Mouse (Mus musculus) heart, embryonic 15.5 days (tissue): Measurements from ENCODE around the gene Frs2. TPM values are rescaled to one million over a fixed set of nuclear protein-coding genes. Genes with fewer than 3 reads are reported as not detected.
"Not testable (repeated sequence)": the region's sequence is repeated elsewhere in the genome, so short reads cannot be mapped to it uniquely, and the experiment has no call there.

Experiments
- ATAC-seq: fragments of 200-750 bp; cut with Nextera tagmentation; replicated peaks from 2 replicates; pipeline ENCODE4 v1.8.0; 2017; ENCODE audit warnings: low read depth, moderate TSS enrichment; ENCODE audit not compliant: insufficient number of reproducible peaks, insufficient read depth, low FRiP score
- H3K27ac ChIP-seq: fragments of 300-500 bp; sonication (generic); 2 replicates; pipeline ENCODE4 v1.5.1; 2015; ENCODE audit warnings: mild to moderate bottlenecking, inconsistent platforms
- H3K27me3 ChIP-seq: fragments of 300-500 bp; sonication (generic); 2 replicates; pipeline ENCODE4 v1.6.1; 2015; ENCODE audit warnings: inconsistent platforms
- H3K36me3 ChIP-seq: fragments of 300-500 bp; sonication (generic); 2 replicates; pipeline ENCODE4 v1.6.1; 2015; ENCODE audit warnings: mild to moderate bottlenecking, inconsistent platforms
- H3K4me1 ChIP-seq: fragments of 300-500 bp; sonication (generic); replicated peaks from 2 replicates; pipeline ENCODE4 v1.6.1; 2015; ENCODE audit warnings: inconsistent platforms
- H3K4me2 ChIP-seq: fragments of 300-500 bp; sonication (generic); 2 replicates; pipeline ENCODE4 v1.6.1; 2015; ENCODE audit warnings: inconsistent platforms, mild to moderate bottlenecking, moderate library complexity
- H3K4me3 ChIP-seq: fragments of 300-500 bp; sonication (generic); 2 replicates; pipeline ENCODE4 v1.5.1; 2015; ENCODE audit warnings: mild to moderate bottlenecking, inconsistent platforms
- H3K9ac ChIP-seq: fragments of 300-500 bp; sonication (generic); 2 replicates; pipeline ENCODE4 v1.6.1; 2015; ENCODE audit warnings: mild to moderate bottlenecking, inconsistent platforms
- H3K9me3 ChIP-seq: fragments of 300-500 bp; sonication (generic); replicated peaks from 2 replicates; pipeline ENCODE4 v1.6.1; 2016; ENCODE audit warnings: inconsistent platforms
- WGBS: fragments of 180-500 bp; shearing (Covaris S2); methylation state at CpG from one replicate; pipeline ENCODE4 v1.1.7; 2015; ENCODE audit warnings: mixed read lengths; 5-methylcytosine and 5-hydroxymethylcytosine counted together
- polyA plus RNA-seq: library from polyadenylated mRNA; unstranded; fragments of >200 nt; fragmentation: Nextera tagmentation; extraction: Ambion mirVana; gene quantifications from 2 replicates; pipeline ENCODE4 v1.2.1, GENCODE M21; 2015

Gene Frs2
- polyA plus RNA-seq, 1 experiment from 2014 or later: 14.8 TPM

- Histone ChIP-seq H3K9ac (no peak overlapping the region), H3K9me3 (no peaks in the 10 kb centered on the region), H3K27me3 (no peaks in the 10 kb centered on the region), H3K27ac (peak overlapping the region; percentile 69), H3K4me2 (peak overlapping the region; percentile 74), H3K4me1 (peaks cover 61% of the 10 kb centered on the region), H3K4me3 (peak overlapping the region; percentile 23), H3K36me3 (no peaks in the 10 kb centered on the region)
- WGBS: 36% methylated on average over 8 of the region's 8 CpGs
- no peak for ATAC-seq
These were observed 2.6 kb downstream of the Frs2 start for GRCm38 (mm10) chr10:117145546-117146265.

- Histone ChIP-seq H3K27ac (peak overlapping the region; percentile 69), H3K4me2 (peak overlapping the region; percentile 74), H3K27me3 (no peaks in the 10 kb centered on the region), H3K9me3 (no peaks in the 10 kb centered on the region), H3K4me1 (peaks cover 53% of the 10 kb centered on the region), H3K9ac (no peak overlapping the region), H3K36me3 (no peaks in the 10 kb centered on the region), H3K4me3 (no peak overlapping the region)
- WGBS: 31% methylated on average over 6 of the region's 6 CpGs
- no peak for ATAC-seq
These were observed 3.7 kb downstream of the Frs2 start for GRCm38 (mm10) chr10:117144628-117145027.

- Histone ChIP-seq H3K27me3 (no peaks in the 10 kb centered on the region), H3K9me3 (no peaks in the 10 kb centered on the region), H3K4me2 (peak overlapping the region; percentile 74; the same call in 1 of the 2 replicates), H3K36me3 (no peaks in the 10 kb centered on the region), H3K27ac (peak overlapping the region; percentile 69), H3K4me1 (peaks cover 52% of the 10 kb centered on the region), H3K4me3 (no peak overlapping the region), H3K9ac (no peak overlapping the region)
- WGBS: 81% methylated on average over 4 of the region's 4 CpGs
- no peak for ATAC-seq
These were observed 4.3 kb downstream of the Frs2 start for GRCm38 (mm10) chr10:117144071-117144470.

- Histone ChIP-seq H3K4me2 (no peak overlapping the region), H3K9ac (no peak overlapping the region), H3K4me3 (no peak overlapping the region), H3K27ac (no peak overlapping the region), H3K27me3 (no peaks in the 10 kb centered on the region), H3K9me3 (no peaks in the 10 kb centered on the region), H3K36me3 (no peaks in the 10 kb centered on the region), H3K4me1 (peaks cover 50% of the 10 kb centered on the region)
- WGBS: 80% methylated on average over 2 of the region's 2 CpGs
- no peak for ATAC-seq
These were observed 5.0 kb downstream of the Frs2 start for GRCm38 (mm10) chr10:117143311-117143710.

- peaks cover 52% of the 10 kb centered on the region for H3K4me1 ChIP-seq
- no peaks in the 10 kb centered on the region for H3K9me3 ChIP-seq
- H3K9ac ChIP-seq: no peak overlapping the region
- H3K27me3 ChIP-seq: no peaks in the 10 kb centered on the region
- H3K4me3 ChIP-seq: no peak overlapping the region
- H3K36me3 ChIP-seq: no peaks in the 10 kb centered on the region
- H3K27ac ChIP-seq: no peak overlapping the region
- no peak overlapping the region for H3K4me2 ChIP-seq
- ATAC-seq: no peak
- WGBS: 69% methylated on average over 7 of the region's 7 CpGs
These were observed 6.3 kb downstream of the Frs2 start for GRCm38 (mm10) chr10:117141939-117142552.

GRCm38 (mm10) chr10:117131506-117131905 lies 16.8 kb downstream of the Frs2 start:
- peaks cover 18% of the 10 kb centered on the region for H3K4me1 ChIP-seq
- H3K4me2 ChIP-seq, ATAC-seq, H3K27me3 ChIP-seq, H3K9me3 ChIP-seq, H3K4me3 ChIP-seq, H3K36me3 ChIP-seq, H3K9ac ChIP-seq, H3K27ac ChIP-seq: not testable (repeated sequence)
- 91% methylated on average over 5 of the region's 5 CpGs for WGBS

- Histone ChIP-seq H3K4me2 (no peak overlapping the region), H3K27ac (no peak overlapping the region), H3K4me3 (no peak overlapping the region), H3K9me3 (no peaks in the 10 kb centered on the region), H3K27me3 (no peaks in the 10 kb centered on the region), H3K9ac (no peak overlapping the region), H3K4me1 (peaks cover 31% of the 10 kb centered on the region), H3K36me3 (peaks cover 10% of the 10 kb centered on the region; the same call in 1 of the 2 replicates)
- WGBS: 57% methylated on average over 6 of the region's 6 CpGs
- ATAC-seq: no peak
These were observed 18.3 kb downstream of the Frs2 start for GRCm38 (mm10) chr10:117130037-117130436.

- Histone ChIP-seq H3K27ac (no peak overlapping the region), H3K4me1 (peaks cover 31% of the 10 kb centered on the region), H3K9ac (no peak overlapping the region), H3K4me3 (no peak overlapping the region), H3K27me3 (no peaks in the 10 kb centered on the region), H3K4me2 (no peak overlapping the region), H3K36me3 (peaks cover 10% of the 10 kb centered on the region; the same call in 1 of the 2 replicates), H3K9me3 (no peaks in the 10 kb centered on the region)
- no peak for ATAC-seq
- WGBS: 89% methylated on average over 2 of the region's 2 CpGs
These were observed 19.6 kb downstream of the Frs2 start for GRCm38 (mm10) chr10:117128693-117129092.

GRCm38 (mm10) chr10:117127480-117127879 lies 20.9 kb downstream of the Frs2 start:
- no peak overlapping the region for H3K9ac ChIP-seq
- no peak overlapping the region for H3K4me2 ChIP-seq
- 45% methylated on average over 2 of the region's 2 CpGs for WGBS
- no peaks in the 10 kb centered on the region for H3K27me3 ChIP-seq
- H3K9me3 ChIP-seq: no peaks in the 10 kb centered on the region
- H3K4me1 ChIP-seq: peaks cover 31% of the 10 kb centered on the region
- peaks cover 8% of the 10 kb centered on the region; the same call in 1 of the 2 replicates for H3K36me3 ChIP-seq
- ATAC-seq: no peak
- no peak overlapping the region for H3K4me3 ChIP-seq
- no peak overlapping the region; the same call in 1 of the 2 replicates for H3K27ac ChIP-seq

GRCm38 (mm10) chr10:117126719-117127118 lies 21.6 kb downstream of the Frs2 start:
- H3K4me3 ChIP-seq: no peak overlapping the region
- no peaks in the 10 kb centered on the region for H3K27me3 ChIP-seq
- no peak overlapping the region for H3K9ac ChIP-seq
- 78% methylated on average over 1 of the region's 1 CpGs for WGBS
- ATAC-seq: peak; percentile 54; the same call in 1 of the 2 replicates
- peak overlapping the region; percentile 90 for H3K27ac ChIP-seq
- peaks cover under 1% of the 10 kb centered on the region; the same call in 1 of the 2 replicates for H3K36me3 ChIP-seq
- H3K9me3 ChIP-seq: no peaks in the 10 kb centered on the region
- no peak overlapping the region; the same call in 1 of the 2 replicates for H3K4me2 ChIP-seq
- peaks cover 31% of the 10 kb centered on the region for H3K4me1 ChIP-seq

- WGBS: 54% methylated on average over 4 of the region's 4 CpGs
- no peaks in the 10 kb centered on the region; the same call in 1 of the 2 replicates for H3K36me3 ChIP-seq
- H3K9ac ChIP-seq: no peak overlapping the region
- H3K4me2 ChIP-seq: no peak overlapping the region; the same call in 1 of the 2 replicates
- ATAC-seq: 0 out of 2 replicates have a peak, but pooled peaks have one; percentile 2
- H3K9me3 ChIP-seq: no peaks in the 10 kb centered on the region
- H3K4me1 ChIP-seq: peaks cover 31% of the 10 kb centered on the region
- H3K27ac ChIP-seq: peak overlapping the region; percentile 90
- H3K4me3 ChIP-seq: no peak overlapping the region
- no peaks in the 10 kb centered on the region for H3K27me3 ChIP-seq
These were observed 22.1 kb downstream of the Frs2 start for GRCm38 (mm10) chr10:117126233-117126632.
